Mouse (Mus musculus) MEL-GATA-1-ER (cell line): ENCODE results near the gene Gm21698.
"Not testable (repeated sequence)": the region's sequence is repeated elsewhere in the genome, so short reads cannot be mapped to it uniquely, and the experiment has no call there.

Experiments used
- DNase-seq: peaks from one replicate; pipeline ENCODE4 v3.0.0-alpha.2; 2012; ENCODE audit warnings: low read depth; ENCODE audit errors: extremely low read depth

Gene Gm21698

GRCm38 (mm10) chr5:25988550-25988949, at the start of gene Gm21698:
Gene Gm21698 (minus strand): TSS chr5:25988650.
- DNase-seq = not testable (repeated sequence)

DNA sequence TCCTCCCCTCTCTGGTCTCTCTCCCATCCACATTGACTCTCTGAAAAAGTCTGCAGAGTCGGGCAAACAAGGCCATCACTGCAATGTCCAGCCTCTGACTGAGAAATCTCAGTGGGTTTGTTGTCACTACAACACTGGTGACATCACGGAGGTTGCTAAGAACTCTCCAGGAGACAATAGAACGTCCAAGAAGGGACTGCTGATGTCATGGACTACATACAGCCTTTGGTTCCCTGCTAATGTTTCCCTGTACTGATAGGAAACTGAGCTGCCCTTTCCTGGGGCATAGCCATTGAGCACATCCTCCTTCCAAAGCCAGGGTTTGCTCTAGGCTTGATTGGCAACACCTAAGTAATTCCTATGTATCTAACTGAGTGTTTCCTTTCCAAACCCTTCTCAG, 34.4 kb upstream of the Gm21698 start, which contains the start of gene Gm5862:
Gm5862 (minus strand) TSS at position 101 of the 400 bp plus-strand sequence.
- DNase-seq = not testable (repeated sequence)

DNA sequence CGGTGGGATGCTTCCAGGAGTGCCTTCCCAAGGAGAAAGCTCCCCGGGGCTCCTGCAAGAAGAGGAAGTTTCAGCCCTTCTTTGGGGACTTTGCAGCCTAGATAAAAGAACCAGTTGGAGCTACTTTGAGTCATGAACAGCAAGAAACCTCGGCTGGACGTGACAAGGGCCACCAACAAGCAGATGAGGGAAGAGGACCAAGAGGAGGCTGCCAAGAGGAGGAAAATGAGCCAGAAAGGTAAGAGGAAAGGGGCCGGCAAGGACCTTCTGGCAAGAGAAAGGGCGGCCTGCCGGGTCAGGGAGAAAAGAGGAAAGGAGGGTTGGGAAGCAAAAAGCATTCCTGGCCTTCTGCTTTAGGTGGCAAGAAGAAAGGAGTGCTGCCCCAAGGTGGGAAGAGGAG, 19.2 kb upstream of the Gm21698 start:
- DNase-seq = not testable (repeated sequence)

DNA sequence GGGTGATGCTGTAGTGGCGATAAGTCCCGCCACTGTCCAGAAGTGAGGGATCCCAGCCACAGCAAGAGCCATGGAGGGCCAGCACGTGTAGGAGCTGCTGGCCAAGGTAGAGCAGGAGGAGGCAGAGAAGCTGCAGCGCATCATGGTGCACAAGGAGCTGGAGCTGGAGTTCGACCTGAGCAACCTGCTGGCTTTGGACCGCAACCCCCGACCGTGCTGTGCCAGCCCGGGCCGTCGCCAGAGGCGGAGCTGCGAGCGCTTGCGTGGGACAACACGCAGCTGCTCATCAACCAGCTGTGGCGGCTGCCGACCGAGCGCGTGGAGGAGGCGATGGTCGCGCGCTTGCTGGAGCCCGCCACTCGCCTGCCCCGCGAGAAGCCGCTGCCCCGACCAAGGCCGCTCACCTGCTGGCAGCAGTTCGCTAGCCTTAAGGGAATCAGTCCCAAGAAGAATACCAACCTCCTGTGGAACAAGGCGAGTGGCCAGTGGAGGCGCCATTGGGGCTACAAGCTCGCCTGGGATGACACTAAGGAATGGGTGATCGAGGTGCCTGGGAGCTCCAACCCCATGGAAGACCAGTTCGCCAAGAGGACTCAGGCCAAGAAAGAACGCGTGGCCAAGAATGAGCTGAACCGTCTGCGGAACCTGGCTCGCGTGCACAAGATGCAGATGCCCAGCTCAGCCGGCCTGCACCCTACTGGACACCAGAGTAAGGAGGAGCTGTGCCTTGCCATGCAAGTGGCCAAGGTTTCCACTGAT, 18.7 kb upstream of the Gm21698 start:
- not testable (repeated sequence) for DNase-seq

DNA sequence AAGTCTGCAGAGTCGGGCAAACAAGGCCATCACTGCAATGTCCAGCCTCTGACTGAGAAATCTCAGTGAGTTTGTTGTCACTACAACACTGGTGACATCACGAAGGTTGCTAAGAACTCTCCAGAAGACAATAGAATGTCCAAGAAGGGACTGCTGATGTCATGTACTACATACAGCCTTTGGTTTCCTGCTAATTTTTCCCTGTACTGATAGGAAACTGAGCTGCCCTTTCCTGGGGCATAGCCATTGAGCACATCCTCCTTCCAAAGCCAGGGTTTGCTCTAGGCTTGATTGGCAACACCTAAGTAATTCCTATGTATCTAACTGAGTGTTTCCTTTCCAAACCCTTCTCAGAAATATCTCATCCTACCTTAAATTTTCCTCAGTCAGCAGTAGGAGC, 16.2 kb upstream of the Gm21698 start, which contains the start of gene Gm1979:
Gm1979 (minus strand) TSS at position 101 of the 400 bp plus-strand sequence.
- DNase-seq = not testable (repeated sequence)

GRCm38 (mm10) chr5:25972563-25972962, 15.9 kb downstream of the Gm21698 start, which contains the start of gene Gm21680:
Gene Gm21680 (minus strand): TSS chr5:25972663.
- DNase-seq = not testable (repeated sequence)

DNA sequence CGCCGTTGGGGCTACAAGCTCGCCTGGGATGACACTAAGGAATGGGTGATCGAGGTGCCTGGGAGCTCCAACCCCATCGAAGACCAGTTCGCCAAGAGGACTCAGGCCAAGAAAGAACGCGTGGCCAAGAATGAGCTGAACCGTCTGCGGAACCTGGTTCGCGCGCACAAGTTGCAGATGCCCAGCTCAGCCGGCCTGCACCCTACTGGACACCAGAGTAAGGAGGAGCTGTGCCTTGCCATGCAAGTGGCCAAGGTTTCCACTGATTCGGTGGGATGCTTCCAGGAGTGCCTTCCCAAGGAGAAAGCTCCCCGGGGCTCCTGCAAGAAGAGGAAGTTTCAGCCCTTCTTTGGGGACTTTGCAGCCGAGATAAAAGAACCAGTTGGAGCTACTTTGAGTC, 31.4 kb downstream of the Gm21698 start:
- not testable (repeated sequence) for DNase-seq

- not testable (repeated sequence) for DNase-seq
Observed at GRCm38 (mm10) chr5:25956611-25957010, 31.8 kb downstream of the Gm21698 start.

GRCm38 (mm10) chr5:25954317-25954716, 34.1 kb downstream of the Gm21698 start, which contains the start of gene Gm21671:
Gene Gm21671 (minus strand): TSS chr5:25954417.
- not testable (repeated sequence) for DNase-seq

DNA sequence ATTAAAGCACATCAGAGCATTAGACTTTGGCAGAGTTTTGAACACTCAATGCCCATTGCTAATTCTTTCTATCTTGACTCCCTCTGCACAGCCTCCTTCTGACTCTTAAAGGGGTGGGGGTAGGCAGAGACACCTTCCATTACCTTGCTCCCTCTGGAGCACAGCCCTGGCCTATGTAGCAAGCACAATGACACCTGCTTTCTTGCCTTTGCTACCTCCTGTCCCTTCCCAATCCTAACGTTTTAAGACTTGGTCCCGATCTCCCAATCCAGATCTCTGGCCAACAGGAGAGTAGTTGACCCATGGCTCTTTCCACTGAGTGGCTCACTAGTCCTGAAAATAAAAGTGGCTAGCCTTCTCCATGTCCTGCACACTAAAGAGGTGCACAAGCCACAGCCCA, 43.1 kb downstream of the Gm21698 start:
- not testable (repeated sequence) for DNase-seq

DNA sequence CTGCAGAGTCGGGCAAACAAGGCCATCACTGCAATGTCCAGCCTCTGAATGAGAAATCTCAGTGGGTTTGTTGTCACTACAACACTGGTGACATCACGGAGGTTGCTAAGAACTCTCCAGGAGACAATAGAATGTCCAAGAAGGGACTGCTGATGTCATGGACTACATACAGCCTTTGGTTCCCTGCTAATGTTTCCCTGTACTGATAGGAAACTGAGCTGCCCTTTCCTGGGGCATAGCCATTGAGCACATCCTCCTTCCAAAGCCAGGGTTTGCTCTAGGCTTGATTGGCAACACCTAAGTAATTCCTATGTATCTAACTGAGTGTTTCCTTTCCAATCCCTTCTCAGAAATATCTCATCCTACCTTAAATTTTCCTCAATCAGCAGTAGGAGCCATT, 46.2 kb downstream of the Gm21698 start, which contains the start of gene Gm21663:
Gm21663 (minus strand) TSS at position 101 of the 400 bp plus-strand sequence.
- not testable (repeated sequence) for DNase-seq
